Mouse (Mus musculus) MEL (cell line): ENCODE results near the gene Marc2. TPM values are rescaled to one million over a fixed set of nuclear protein-coding genes. Genes with fewer than 3 reads are reported as not detected.

Experiments
- DNase-seq: peaks from one replicate; pipeline ENCODE4 v3.0.0; 2011; ENCODE audit warnings: low read depth, low spot score
- H3K27ac ChIP-seq: 2 replicates; pipeline ENCODE4 v1.5.1; 2012; ENCODE audit warnings: low read depth, mild to moderate bottlenecking, control low read depth, low read length, moderate library complexity; ENCODE audit not compliant: control insufficient read depth
- H3K27me3 ChIP-seq, 2 experiments: fragments of 150-350 bp in 1 of 2; sonication (generic) in 1 of 2; 2 replicates each; pipeline ENCODE4 v1.6.1; 2012; ENCODE audit warnings: low read length in 2 of 2, mild to moderate bottlenecking in 2 of 2, improper control_type of control experiment in 1 of 2, moderate library complexity in 1 of 2; ENCODE audit not compliant: insufficient read depth in 2 of 2, control insufficient read depth in 1 of 2
- H3K36me3 ChIP-seq, 2 experiments: 2 replicates each; pipeline ENCODE4 v1.6.1; 2012 to 2014; ENCODE audit warnings: low read length in 2 of 2, improper control_type of control experiment in 1 of 2, inconsistent platforms in 1 of 2, mild to moderate bottlenecking in 1 of 2; ENCODE audit not compliant: insufficient read depth in 2 of 2, control insufficient read depth in 1 of 2
- H3K4me1 ChIP-seq, 2 experiments: fragments of 150-350 bp in 1 of 2; sonication (generic) in 1 of 2; 2 replicates each; pipeline ENCODE4 v1.6.1; 2012; ENCODE audit warnings: low read length in 2 of 2, improper control_type of control experiment in 1 of 2, mild to moderate bottlenecking in 1 of 2; ENCODE audit not compliant: insufficient read depth in 2 of 2, control insufficient read depth in 1 of 2
- H3K4me3 ChIP-seq, 2 experiments: fragments of 150-350 bp in 1 of 2; sonication (generic) in 1 of 2; 2 replicates each; pipeline ENCODE4 v1.5.1; 2012; ENCODE audit warnings: low read depth in 2 of 2, low read length in 2 of 2, mild to moderate bottlenecking in 2 of 2, moderate library complexity in 2 of 2, control low read depth in 1 of 2, improper control_type of control experiment in 1 of 2; ENCODE audit not compliant: control insufficient read depth in 1 of 2, insufficient read depth in 1 of 2
- H3K79me2 ChIP-seq: 2 replicates; pipeline ENCODE4 v1.6.1; 2012; ENCODE audit warnings: mild to moderate bottlenecking, low read length, moderate library complexity; ENCODE audit not compliant: control insufficient read depth, poor library complexity, insufficient read depth
- H3K9ac ChIP-seq: 2 replicates; pipeline ENCODE4 v1.6.1; 2012; ENCODE audit warnings: low read depth, mild to moderate bottlenecking, control low read depth, low read length, moderate library complexity; ENCODE audit not compliant: control insufficient read depth, poor library complexity, severe bottlenecking
- H3K9me3 ChIP-seq: fragments of 150-350 bp; sonication (generic); replicated peaks from 2 replicates; pipeline ENCODE4 v1.6.1; 2012; ENCODE audit warnings: mild to moderate bottlenecking, low read length, improper control_type of control experiment, moderate library complexity; ENCODE audit not compliant: insufficient read depth
- CTCF ChIP-seq, 3 experiments: IDR thresholded peaks in 2 of 3; conservative IDR thresholded peaks in 1 of 3; 2 replicates each; pipeline ENCODE4 v1.5.1; 2011 to 2012; ENCODE audit warnings: low read length in 3 of 3, low read depth in 2 of 3, mild to moderate bottlenecking in 2 of 3, improper control_type of control experiment in 1 of 3, inconsistent platforms in 1 of 3, mixed read lengths in 1 of 3, moderate library complexity in 1 of 3; ENCODE audit not compliant: control insufficient read depth in 1 of 3, insufficient read depth in 1 of 3, poor library complexity in 1 of 3, severe bottlenecking in 1 of 3
- E2F4 ChIP-seq: IDR thresholded peaks from 2 replicates; pipeline ENCODE4 v1.6.1; 2011; ENCODE audit warnings: low read depth, low read length, improper control_type of control experiment, borderline replicate concordance
- ELF1 ChIP-seq: IDR thresholded peaks from 2 replicates; pipeline ENCODE4 v1.6.1; 2014; ENCODE audit warnings: low read depth, mild to moderate bottlenecking, inconsistent platforms, low read length, improper control_type of control experiment, moderate library complexity
- EP300 ChIP-seq, 2 experiments: IDR thresholded peaks; 2 replicates each; pipeline ENCODE4 v1.6.1; 2011; ENCODE audit warnings: improper control_type of control experiment in 2 of 2, low read length in 2 of 2, low read depth in 1 of 2, mild to moderate bottlenecking in 1 of 2
- GATA1 ChIP-seq: IDR thresholded peaks from 2 replicates; pipeline ENCODE4 v1.6.1; 2011; ENCODE audit warnings: low read depth, low read length, improper control_type of control experiment
- KAT2A ChIP-seq: conservative IDR thresholded peaks from 2 replicates; pipeline ENCODE4 v1.6.1; 2012; ENCODE audit warnings: low read depth, low read length, improper control_type of control experiment, inconsistent platforms
- MAFK ChIP-seq: IDR thresholded peaks from 2 replicates; pipeline ENCODE4 v1.6.1; 2011; ENCODE audit warnings: low read depth, mild to moderate bottlenecking, low read length, improper control_type of control experiment, borderline replicate concordance
- MAX ChIP-seq: IDR thresholded peaks from 2 replicates; pipeline ENCODE4 v1.6.1; 2011; ENCODE audit warnings: low read length, improper control_type of control experiment
- MAZ ChIP-seq: IDR thresholded peaks from 2 replicates; pipeline ENCODE4 v1.6.1; 2012; ENCODE audit warnings: low read depth, mild to moderate bottlenecking, inconsistent platforms, low read length, improper control_type of control experiment
- MEF2A ChIP-seq: IDR thresholded peaks from 2 replicates; pipeline ENCODE4 v1.6.1; 2014; ENCODE audit warnings: low read depth, mild to moderate bottlenecking, inconsistent platforms, low read length, improper control_type of control experiment; ENCODE audit not compliant: poor library complexity, insufficient replicate concordance, severe bottlenecking; ENCODE audit errors: extremely low read depth
- MXI1 ChIP-seq: IDR thresholded peaks from 2 replicates; pipeline ENCODE4 v1.6.1; 2011; ENCODE audit warnings: mild to moderate bottlenecking, low read depth, low read length, improper control_type of control experiment
- MYB ChIP-seq: IDR thresholded peaks from 2 replicates; pipeline ENCODE4 v1.6.1; 2011; ENCODE audit warnings: mild to moderate bottlenecking, low read depth, low read length, improper control_type of control experiment
- MYC ChIP-seq: IDR thresholded peaks from 2 replicates; pipeline ENCODE4 v1.6.1; 2011; ENCODE audit warnings: low read depth, mild to moderate bottlenecking, low read length, improper control_type of control experiment, moderate library complexity
- NRF1 ChIP-seq: IDR thresholded peaks from 2 replicates; pipeline ENCODE4 v1.6.1; 2014; ENCODE audit warnings: low read depth, mild to moderate bottlenecking, inconsistent platforms, low read length, improper control_type of control experiment, moderate library complexity; ENCODE audit not compliant: poor library complexity, insufficient read depth, severe bottlenecking
- POLR2A ChIP-seq, 2 experiments: IDR thresholded peaks; 2 replicates each; pipeline ENCODE4 v1.6.1; 2011 to 2012; ENCODE audit warnings: low read length in 2 of 2, mild to moderate bottlenecking in 2 of 2, control low read depth in 1 of 2, improper control_type of control experiment in 1 of 2, low read depth in 1 of 2, moderate library complexity in 1 of 2; ENCODE audit not compliant: control insufficient read depth in 1 of 2, insufficient read depth in 1 of 2, poor library complexity in 1 of 2
- POLR2AphosphoS2 ChIP-seq: IDR thresholded peaks from 2 replicates; pipeline ENCODE4 v1.6.1; 2011; ENCODE audit warnings: low read length, improper control_type of control experiment
- POLR2AphosphoS5 ChIP-seq: IDR thresholded peaks from 2 replicates; pipeline ENCODE4 v1.6.1; 2012; ENCODE audit warnings: low read depth, borderline replicate concordance, mild to moderate bottlenecking, inconsistent platforms, low read length, moderate library complexity, mixed read lengths
- RCOR1 ChIP-seq: IDR thresholded peaks from 2 replicates; pipeline ENCODE4 v1.6.1; 2012; ENCODE audit warnings: low read depth, mild to moderate bottlenecking, inconsistent platforms, low read length, improper control_type of control experiment
- SMC3 ChIP-seq: IDR thresholded peaks from 2 replicates; pipeline ENCODE4 v1.6.1; 2011; ENCODE audit warnings: low read depth, low read length, improper control_type of control experiment
- TBP ChIP-seq: IDR thresholded peaks from 2 replicates; pipeline ENCODE4 v1.8.0; 2011; ENCODE audit warnings: low read depth, low read length, improper control_type of control experiment
- TCF12 ChIP-seq: IDR thresholded peaks from 2 replicates; pipeline ENCODE4 v1.6.1; 2014; ENCODE audit warnings: low read depth, mild to moderate bottlenecking, inconsistent platforms, low read length, improper control_type of control experiment, moderate library complexity
- UBTF ChIP-seq: IDR thresholded peaks from 2 replicates; pipeline ENCODE4 v1.6.1; 2012; ENCODE audit warnings: low read depth, mild to moderate bottlenecking, inconsistent platforms, low read length, improper control_type of control experiment, moderate library complexity, borderline replicate concordance; ENCODE audit not compliant: insufficient read depth
- USF1 ChIP-seq: IDR thresholded peaks from 2 replicates; pipeline ENCODE4 v1.6.1; 2014; ENCODE audit warnings: low read depth, mild to moderate bottlenecking, inconsistent platforms, low read length, improper control_type of control experiment, moderate library complexity
- ZMIZ1 ChIP-seq: IDR thresholded peaks from 2 replicates; pipeline ENCODE4 v1.6.1; 2012; ENCODE audit warnings: low read depth, mild to moderate bottlenecking, inconsistent platforms, low read length, improper control_type of control experiment, moderate library complexity
- polyA plus RNA-seq, 2 experiments: library from polyadenylated mRNA; stranded (reverse) in 1 of 2; unstranded in 1 of 2; fragments of >175 nt in 1 of 2; fragments of >200 nt in 1 of 2; gene quantifications; 2 replicates each; pipeline versions ENCODE4 v1.2.1 to v1.2.4; 2012; ENCODE audit warnings: low replicate concordance in 2 of 2, low read depth in 1 of 2; ENCODE audit not compliant: insufficient read length in 2 of 2, insufficient read depth in 1 of 2, missing spikeins in 1 of 2
- total RNA-seq: library from RNA; depleted of rRNA; stranded (reverse); fragments of 300-350 nt; gene quantifications from 2 replicates; pipeline ENCODE4 v1.2.3, GENCODE M21; 2012

Gene Marc2
- total and polyA plus RNA-seq, 3 experiments = 99.4 to 281 TPM; not detected in 1

GRCm38 (mm10) chr1:184817768-184818167 is 28.5 kb downstream of the Marc2 start:
- no peak overlapping the region for H3K4me3 ChIP-seq
- H3K9me3 ChIP-seq = no peaks in the 10 kb centered on the region
- H3K79me2 ChIP-seq = no peaks in the 10 kb centered on the region
- peak; percentile 53 for DNase-seq
- H3K36me3 ChIP-seq = peaks cover 0 to 6% of the 10 kb centered on the region in 2 experiments; a peak in 2 of 4 replicates
- H3K27me3 ChIP-seq = no peaks in the 10 kb centered on the region
- peak; percentile 15; the same call in 1 of the 2 replicates for TF ChIP-seq SMC3
- no peak for TF ChIP-seq POLR2AphosphoS2
- peak; percentile 23 to 61 (median 39); a peak in 3 of 6 replicates for TF ChIP-seq CTCF (IDR thresholded peaks at IDR 0.05 in 2 of 3, conservative IDR thresholded peaks at IDR 0.05 in 1 of 3; ENCODE audit: control insufficient read depth in 1 of 3, insufficient read depth in 1 of 3, low read depth in 2 of 3, low read length in 3 of 3, poor library complexity in 1 of 3, severe bottlenecking in 1 of 3)
- no peak for TF ChIP-seq KAT2A
- TF ChIP-seq, all 39 proteins: peak for 2
- Histone ChIP-seq H3K9ac (no peak overlapping the region), H3K27ac (no peak overlapping the region), H3K4me1 (no peaks in the 10 kb centered on the region)

GRCm38 (mm10) chr1:184811716-184812250 is 34.5 kb downstream of the Marc2 start:
- H3K4me1 ChIP-seq = peaks cover 0 to 7% of the 10 kb centered on the region in 2 experiments; a peak in 1 of 4 replicates
- no peak overlapping the region for H3K27ac ChIP-seq
- no peaks in the 10 kb centered on the region for H3K27me3 ChIP-seq
- H3K36me3 ChIP-seq = peaks cover 0 to 4% of the 10 kb centered on the region in 2 experiments; a peak in 2 of 4 replicates
- H3K79me2 ChIP-seq = no peaks in the 10 kb centered on the region
- no peak for DNase-seq
- H3K9ac ChIP-seq = no peak overlapping the region
- H3K4me3 ChIP-seq = no peak overlapping the region
- TF ChIP-seq MYB = no peak
- TF ChIP-seq UBTF = no peak
- no peak for TF ChIP-seq USF1
- no peak for TF ChIP-seq POLR2AphosphoS5
- TF ChIP-seq ZMIZ1 = no peak
- TF ChIP-seq POLR2A (IDR thresholded peaks at IDR 0.05; ENCODE audit: control insufficient read depth in 1 of 2, insufficient read depth in 1 of 2, low read depth in 1 of 2, low read length in 2 of 2, poor library complexity in 1 of 2) = no peak
- TF ChIP-seq TBP = no peak
- no peak for TF ChIP-seq MAFK
- TF ChIP-seq MYC = no peak
- no peak for TF ChIP-seq NRF1
- TF ChIP-seq MEF2A = no peak
- TF ChIP-seq MAX = no peak
- TF ChIP-seq MXI1 = no peak
- no peak for TF ChIP-seq GATA1
- TF ChIP-seq RCOR1 = no peak
- no peak for TF ChIP-seq TCF12
- TF ChIP-seq E2F4 = no peak
- TF ChIP-seq EP300 (IDR thresholded peaks at IDR 0.05; ENCODE audit: low read depth in 1 of 2, low read length in 2 of 2) = no peak
- no peak for TF ChIP-seq ELF1
- TF ChIP-seq MAZ = no peak
- no peaks in the 10 kb centered on the region for H3K9me3 ChIP-seq
